Mouse (Mus musculus): ENCODE data around the gene Gm45837. TPM values are rescaled to one million over a fixed set of nuclear protein-coding genes. Genes with fewer than 3 reads are reported as not detected.

Gm45837 gene
- polyA plus RNA-seq (2017; shearing (Covaris generic)), result 10 to 100 TPM; 16.1 to 76.0 TPM

GRCm38 (mm10) chr7:101410267-101410936 lies at the start of gene Gm45837:
Gm45837 (plus strand) TSS chr7:101410886.

GRCm38 (mm10) chr7:101421529-101421928 lies 10.8 kb downstream of the Gm45837 start, which contains the start of gene Pde2a:
Pde2a (plus strand) TSS chr7:101421691.

Other genes starting within 250 kb of the Gm45837 start
- 10 to 100 TPM; 55.8 to 86.6 TPM for gene Atg16l2, start 108.6 kb upstream of the Gm45837 start, polyA plus RNA-seq (2017; shearing (Covaris generic))
- gene Stard10, start 93.8 kb upstream of the Gm45837 start, polyA plus RNA-seq (2017; shearing (Covaris generic)), result 10 to 100 TPM; 10.2 to 19.4 TPM
- gene Arap1, start 62.8 kb upstream of the Gm45837 start, polyA plus RNA-seq (2017; shearing (Covaris generic)), result 10 to 100 TPM; 39.8 to 79.4 TPM
- 10 to 100 TPM in 1 of 2 experiments, 1 to 10 TPM in 1; 3.7 to 29.8 TPM for gene Pde2a, start 10.8 kb downstream of the Gm45837 start, polyA plus RNA-seq (2017; shearing (Covaris generic))
- 100 to 1,000 TPM in 1 of 2 experiments, 10 to 100 TPM in 1; 41.8 to 143 TPM for gene Art2b, start 174.7 kb downstream of the Gm45837 start, polyA plus RNA-seq (2017; shearing (Covaris generic))